Mouse (Mus musculus) cortical plate, adult 2 months (tissue): Measurements from ENCODE around the gene Ralgapa2.
A peak's percentile ranks its signal among the peaks of the same experiment; 100 is the strongest.

Experiments
- CTCF ChIP-seq: fragments of 200-500 bp; IDR thresholded peaks from 2 replicates; pipeline ENCODE4 v1.5.1; 2011; ENCODE audit warnings: mild to moderate bottlenecking, control low read depth, low read length; ENCODE audit not compliant: insufficient read depth; ENCODE audit errors: extremely low read depth
- POLR2A ChIP-seq: fragments of 200-500 bp; IDR thresholded peaks from 2 replicates; pipeline ENCODE4 v1.6.1; 2011; ENCODE audit warnings: mild to moderate bottlenecking, low read length, control low read depth; ENCODE audit not compliant: insufficient read depth; ENCODE audit errors: extremely low read depth

DNA sequence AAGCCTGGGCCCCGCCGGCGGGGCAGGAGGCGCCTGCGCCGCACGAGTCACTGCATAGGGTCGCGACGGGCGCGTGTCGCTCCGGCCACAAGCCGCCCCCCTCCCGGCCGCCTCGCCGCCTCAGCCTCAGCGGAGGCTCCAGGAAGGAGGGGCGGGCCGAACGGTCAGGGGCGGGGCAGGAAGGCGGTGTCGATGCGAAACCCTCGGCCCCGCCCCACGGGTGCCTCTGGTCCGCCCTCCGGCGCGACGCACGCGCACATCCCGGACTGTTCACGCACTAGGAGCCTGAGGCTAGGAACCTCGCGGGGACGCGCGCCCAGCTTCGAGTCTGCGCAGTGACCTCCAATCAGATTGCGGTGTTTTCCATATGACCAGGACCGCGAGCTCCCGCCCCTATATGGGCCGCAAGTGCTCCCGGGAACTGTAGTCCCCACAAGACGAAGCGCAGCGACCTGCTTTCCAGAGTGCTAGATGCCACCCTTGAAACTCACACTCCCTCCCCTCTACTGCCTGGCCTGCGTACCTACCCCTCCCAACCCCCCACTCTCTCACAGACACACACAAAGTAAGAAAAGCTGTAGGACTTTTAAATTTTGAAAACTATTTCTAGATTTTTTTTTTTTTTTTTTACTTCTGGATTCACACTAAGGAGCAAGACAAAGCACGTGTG is at the start of gene Ralgapa2:
- no peak for TF ChIP-seq CTCF
- TF ChIP-seq POLR2A: peak; percentile 48; the same call in 1 of the 2 replicates
